Mouse (Mus musculus) midbrain, embryonic 10.5 days (tissue): Measurements from ENCODE around the gene Chsy1. TPM values are rescaled to one million over a fixed set of nuclear protein-coding genes. Genes with fewer than 3 reads are reported as not detected.

Experiments
- DNase-seq: peaks from one replicate; pipeline ENCODE4 v3.0.0-alpha.2; 2017; ENCODE audit warnings: low spot score
- H3K27ac ChIP-seq: fragments of 300-500 bp; sonication (generic); replicated peaks from 2 replicates; pipeline ENCODE4 v1.5.1; 2016; ENCODE audit warnings: mild to moderate bottlenecking
- H3K27me3 ChIP-seq: fragments of 300-500 bp; sonication (generic); 2 replicates; pipeline ENCODE4 v1.6.1; 2016; ENCODE audit warnings: low read depth, mild to moderate bottlenecking; ENCODE audit not compliant: poor library complexity, severe bottlenecking
- H3K36me3 ChIP-seq: fragments of 300-500 bp; sonication (generic); 2 replicates; pipeline ENCODE4 v1.6.1; 2016; ENCODE audit warnings: mild to moderate bottlenecking, moderate library complexity
- H3K4me1 ChIP-seq: fragments of 300-500 bp; sonication (generic); 2 replicates; pipeline ENCODE4 v1.6.1; 2016
- H3K4me3 ChIP-seq: fragments of 300-500 bp; sonication (generic); 2 replicates; pipeline ENCODE4 v1.5.1; 2016; ENCODE audit warnings: mild to moderate bottlenecking, moderate library complexity
- H3K9me3 ChIP-seq: fragments of 300-500 bp; sonication (generic); replicated peaks from 2 replicates; pipeline ENCODE4 v1.6.1; 2016; ENCODE audit warnings: mild to moderate bottlenecking
- WGBS: fragments of 180-500 bp; shearing (Covaris S2); methylation state at CpG from one replicate; pipeline ENCODE4 v1.1.7; 2016; 5-methylcytosine and 5-hydroxymethylcytosine counted together
- polyA plus RNA-seq: library from polyadenylated mRNA; unstranded; fragments of >200 nt; fragmentation: Nextera tagmentation; extraction: Ambion mirVana; gene quantifications from 2 replicates; pipeline ENCODE4 v1.2.1, GENCODE M21; 2016

The Chsy1 gene
- polyA plus RNA-seq, 1 experiment from 2014 or later, result 12.0 TPM

- Histone ChIP-seq H3K27me3 (no peaks in the 10 kb centered on the region), H3K36me3 (peaks cover 39% of the 10 kb centered on the region), H3K4me1 (peaks cover 42% of the 10 kb centered on the region), H3K4me3 (no peak overlapping the region), H3K9me3 (no peaks in the 10 kb centered on the region), H3K27ac (no peak overlapping the region)
- no peak for DNase-seq
- WGBS, result 94% methylated on average over 4 of the region's 4 CpGs
These were observed 22.6 kb downstream of the Chsy1 start for GRCm38 (mm10) chr7:66131776-66132421.

- Histone ChIP-seq H3K9me3 (no peaks in the 10 kb centered on the region), H3K4me3 (no peak overlapping the region), H3K4me1 (peaks cover 27% of the 10 kb centered on the region), H3K27me3 (no peaks in the 10 kb centered on the region), H3K27ac (no peak overlapping the region), H3K36me3 (peaks cover 29% of the 10 kb centered on the region)
- 98% methylated on average over 3 of the region's 3 CpGs for WGBS
- DNase-seq, result no peak
These were observed 24.8 kb downstream of the Chsy1 start for GRCm38 (mm10) chr7:66134154-66134553.

GRCm38 (mm10) chr7:66135644-66136043 is 26.3 kb downstream of the Chsy1 start:
- DNase-seq, result no peak
- Histone ChIP-seq H3K27me3 (no peaks in the 10 kb centered on the region), H3K4me3 (no peak overlapping the region), H3K36me3 (peaks cover 28% of the 10 kb centered on the region), H3K9me3 (no peaks in the 10 kb centered on the region), H3K27ac (no peak overlapping the region), H3K4me1 (peaks cover 27% of the 10 kb centered on the region)
- WGBS, result 89% methylated on average over 3 of the region's 3 CpGs

GRCm38 (mm10) chr7:66136187-66136586 is 26.9 kb downstream of the Chsy1 start:
- Histone ChIP-seq H3K27me3 (no peaks in the 10 kb centered on the region), H3K36me3 (peaks cover 23% of the 10 kb centered on the region), H3K4me1 (peaks cover 32% of the 10 kb centered on the region), H3K27ac (no peak overlapping the region; the same call in 1 of the 2 replicates), H3K9me3 (no peaks in the 10 kb centered on the region), H3K4me3 (no peak overlapping the region)
- no peak for DNase-seq

DNA sequence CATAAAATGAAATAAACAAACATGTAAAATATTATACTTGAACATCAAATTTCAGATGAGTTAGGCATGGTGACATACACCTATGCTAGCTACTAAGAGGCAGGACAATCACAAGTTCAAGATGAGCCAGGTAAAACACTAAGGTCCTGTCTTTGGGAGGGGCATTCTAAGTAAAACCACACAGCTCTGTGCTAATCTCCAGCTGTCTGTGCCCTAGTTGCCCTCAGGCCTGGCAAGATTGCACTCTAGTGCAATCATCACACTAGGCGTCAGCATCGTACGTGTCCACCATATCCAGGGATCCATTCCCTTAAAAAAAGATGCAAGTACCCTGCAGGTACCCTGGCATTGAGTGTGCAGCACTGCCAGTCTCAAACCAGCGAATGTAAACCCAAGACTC is 28.0 kb downstream of the Chsy1 start:
- DNase-seq, result no peak
- no peaks in the 10 kb centered on the region for H3K9me3 ChIP-seq
- H3K36me3 ChIP-seq, result peaks cover 16% of the 10 kb centered on the region
- WGBS, result 87% methylated on average over 4 of the region's 4 CpGs
- H3K27ac ChIP-seq, result no peak overlapping the region
- no peaks in the 10 kb centered on the region for H3K27me3 ChIP-seq
- no peak overlapping the region for H3K4me3 ChIP-seq
- peaks cover 33% of the 10 kb centered on the region for H3K4me1 ChIP-seq

GRCm38 (mm10) chr7:66138301-66138700 is 29.0 kb downstream of the Chsy1 start:
- WGBS, result 80% methylated on average over 4 of the region's 4 CpGs
- no peak overlapping the region for H3K4me3 ChIP-seq
- H3K27me3 ChIP-seq, result no peaks in the 10 kb centered on the region
- no peak overlapping the region for H3K27ac ChIP-seq
- H3K36me3 ChIP-seq, result peaks cover 17% of the 10 kb centered on the region
- DNase-seq, result no peak
- no peaks in the 10 kb centered on the region for H3K9me3 ChIP-seq
- peaks cover 33% of the 10 kb centered on the region for H3K4me1 ChIP-seq

DNA sequence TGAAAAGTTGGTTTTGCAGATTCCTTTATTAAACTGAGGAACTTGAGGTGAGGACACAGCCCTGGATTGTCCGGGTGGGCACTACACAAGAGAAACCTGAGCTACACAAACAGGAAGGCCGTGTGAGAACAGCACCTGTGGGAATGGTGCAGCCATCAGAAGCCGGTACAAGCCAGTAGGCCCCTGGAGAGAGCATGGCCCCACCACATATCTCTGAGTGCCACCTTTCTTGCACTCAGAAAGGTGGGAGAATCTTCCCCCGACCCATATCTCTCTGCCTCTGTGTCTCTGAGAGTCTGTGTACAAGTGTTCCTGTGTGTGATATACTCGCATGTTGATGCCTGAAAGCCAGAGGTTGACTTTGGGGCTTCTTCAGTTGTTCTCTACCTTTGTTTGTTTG is 29.6 kb downstream of the Chsy1 start:
- no peak overlapping the region for H3K27ac ChIP-seq
- H3K9me3 ChIP-seq, result no peaks in the 10 kb centered on the region
- peaks cover 21% of the 10 kb centered on the region for H3K36me3 ChIP-seq
- no peak for DNase-seq
- no peak overlapping the region for H3K4me3 ChIP-seq
- 88% methylated on average over 5 of the region's 5 CpGs for WGBS
- H3K4me1 ChIP-seq, result peaks cover 33% of the 10 kb centered on the region
- no peaks in the 10 kb centered on the region for H3K27me3 ChIP-seq

- H3K4me3 ChIP-seq, result no peak overlapping the region
- DNase-seq, result no peak
- peaks cover 24% of the 10 kb centered on the region for H3K36me3 ChIP-seq
- no peak overlapping the region for H3K27ac ChIP-seq
- H3K4me1 ChIP-seq, result peaks cover 30% of the 10 kb centered on the region
- WGBS, result 89% methylated on average over 3 of the region's 3 CpGs
- no peaks in the 10 kb centered on the region for H3K27me3 ChIP-seq
- H3K9me3 ChIP-seq, result no peaks in the 10 kb centered on the region
These were observed 30.8 kb downstream of the Chsy1 start for GRCm38 (mm10) chr7:66140095-66140494.

GRCm38 (mm10) chr7:66140923-66141570 is 31.7 kb downstream of the Chsy1 start:
- peaks cover 24% of the 10 kb centered on the region for H3K36me3 ChIP-seq
- H3K9me3 ChIP-seq, result no peaks in the 10 kb centered on the region
- H3K4me3 ChIP-seq, result no peak overlapping the region
- no peak for DNase-seq
- H3K4me1 ChIP-seq, result peaks cover 20% of the 10 kb centered on the region
- 86% methylated on average over 4 of the region's 4 CpGs for WGBS
- H3K27ac ChIP-seq, result no peak overlapping the region
- H3K27me3 ChIP-seq, result no peaks in the 10 kb centered on the region

- H3K27ac ChIP-seq, result no peak overlapping the region
- H3K36me3 ChIP-seq, result peaks cover 31% of the 10 kb centered on the region
- no peak for DNase-seq
- WGBS, result 91% methylated on average over 7 of the region's 7 CpGs
- no peaks in the 10 kb centered on the region for H3K27me3 ChIP-seq
- peaks cover 8% of the 10 kb centered on the region for H3K4me1 ChIP-seq
- H3K9me3 ChIP-seq, result no peaks in the 10 kb centered on the region
- H3K4me3 ChIP-seq, result no peak overlapping the region
These were observed 33.2 kb downstream of the Chsy1 start for GRCm38 (mm10) chr7:66142514-66142913.

DNA sequence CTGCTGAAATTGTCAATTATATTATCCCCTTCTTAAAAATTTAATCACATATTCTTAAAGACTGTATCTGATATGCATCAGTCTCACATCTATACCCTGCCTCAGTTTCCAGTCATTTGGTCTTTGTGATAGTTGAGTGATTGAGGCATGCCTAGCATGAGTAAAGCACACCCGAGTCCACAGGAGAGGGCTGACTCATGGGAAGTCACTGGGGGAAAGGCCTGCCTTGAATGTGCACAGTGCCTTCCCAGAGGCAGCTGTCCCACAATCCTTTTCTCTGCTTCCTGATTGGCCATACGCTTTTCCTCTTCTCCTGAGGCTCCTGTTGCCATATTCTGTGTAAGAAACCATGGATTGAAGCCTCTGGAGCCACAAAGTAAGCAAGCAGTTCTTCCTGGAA is 35.2 kb downstream of the Chsy1 start:
- H3K27me3 ChIP-seq, result no peaks in the 10 kb centered on the region
- no peak overlapping the region for H3K4me3 ChIP-seq
- peaks cover 30% of the 10 kb centered on the region for H3K36me3 ChIP-seq
- H3K27ac ChIP-seq, result no peak overlapping the region
- 93% methylated on average over 2 of the region's 2 CpGs for WGBS
- H3K9me3 ChIP-seq, result no peaks in the 10 kb centered on the region
- no peak for DNase-seq
- peaks cover 6% of the 10 kb centered on the region for H3K4me1 ChIP-seq

DNA sequence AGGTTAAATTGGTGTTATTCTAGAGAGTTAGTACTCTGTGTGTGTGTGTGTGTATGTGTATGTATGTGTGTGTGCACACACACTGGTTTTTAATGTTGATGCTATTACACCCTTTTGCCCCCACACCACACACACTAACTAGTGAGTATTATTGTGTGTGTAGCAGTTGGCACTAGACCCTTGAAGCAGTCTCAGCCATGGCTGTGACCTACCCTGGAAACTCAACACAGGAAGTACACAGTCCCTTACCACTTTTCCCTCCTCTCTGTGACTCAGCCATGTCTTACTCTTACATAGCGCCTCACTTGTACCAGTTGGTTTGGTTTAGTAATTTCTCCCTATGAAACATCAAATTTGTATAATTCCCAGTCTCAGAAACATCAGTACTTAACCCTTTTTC is 37.8 kb downstream of the Chsy1 start:
- Histone ChIP-seq H3K27me3 (no peaks in the 10 kb centered on the region), H3K9me3 (no peaks in the 10 kb centered on the region), H3K36me3 (peaks cover 26% of the 10 kb centered on the region), H3K4me1 (no peaks in the 10 kb centered on the region), H3K27ac (no peak overlapping the region), H3K4me3 (no peak overlapping the region)
- WGBS, result 98% methylated on average over 1 of the region's 1 CpGs
- no peak for DNase-seq

GRCm38 (mm10) chr7:66147816-66148215 is 38.5 kb downstream of the Chsy1 start:
- H3K4me3 ChIP-seq, result no peak overlapping the region
- WGBS, result 97% methylated on average over 3 of the region's 3 CpGs
- DNase-seq, result no peak
- H3K36me3 ChIP-seq, result peaks cover 31% of the 10 kb centered on the region
- no peak overlapping the region for H3K27ac ChIP-seq
- H3K4me1 ChIP-seq, result no peaks in the 10 kb centered on the region
- H3K9me3 ChIP-seq, result no peaks in the 10 kb centered on the region
- no peaks in the 10 kb centered on the region for H3K27me3 ChIP-seq
